Mouse (Mus musculus) urinary bladder, adult 18-20 months (tissue): Measurements from ENCODE around the gene Alpk3.
A peak's percentile ranks its signal among the peaks of the same experiment; 100 is the strongest.

Experiments used
- DNase-seq, 2 experiments: peaks; one replicate each; pipeline ENCODE4 v3.0.0; 2022; ENCODE audit warnings: low spot score in 2 of 2, mixed read lengths in 2 of 2

The Alpk3 gene

DNA sequence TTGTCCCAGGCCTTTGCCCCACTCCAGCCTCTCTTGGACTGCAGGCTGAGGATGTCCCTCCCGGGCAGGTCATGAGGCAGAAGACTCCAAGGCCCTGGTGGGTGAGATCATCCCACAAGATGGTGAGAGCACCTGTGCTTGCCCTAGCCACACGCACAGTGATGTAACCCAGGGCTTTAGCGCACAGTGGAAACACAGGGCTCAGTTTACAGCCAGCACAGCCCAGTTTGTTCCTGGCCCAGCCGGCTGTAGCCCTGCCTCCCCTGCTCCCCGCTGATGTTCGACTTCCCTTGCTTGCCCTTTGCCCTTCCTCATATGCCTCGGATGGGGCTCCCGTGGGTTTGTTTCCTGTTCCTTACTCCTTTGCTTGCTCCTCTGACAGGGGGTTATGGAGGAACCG is 17.1 kb downstream of the Alpk3 start:
- no peak for DNase-seq

DNA sequence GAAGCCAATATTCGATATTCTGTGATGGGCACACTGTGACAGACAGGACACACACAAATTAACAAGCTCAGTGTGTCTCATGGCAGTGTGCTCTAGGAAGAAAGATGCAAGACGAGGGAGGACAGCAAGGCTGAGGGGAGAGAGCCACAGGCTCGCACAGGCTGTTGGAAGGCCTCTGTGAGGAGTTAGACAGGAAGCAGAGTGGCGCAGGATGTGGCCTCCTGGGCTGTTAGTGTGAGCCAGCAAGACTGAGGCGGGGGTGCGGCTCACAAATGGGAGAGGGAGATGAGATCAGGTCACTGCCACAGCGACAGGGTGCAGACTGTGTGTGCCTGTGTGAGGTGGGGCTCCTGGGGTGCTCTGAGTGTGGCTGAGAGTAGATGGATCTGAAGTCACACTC is 17.9 kb downstream of the Alpk3 start:
- DNase-seq, result no peak

- no peak for DNase-seq
Measured at GRCm38 (mm10) chr7:81075732-81076131, 18.3 kb downstream of the Alpk3 start.

- DNase-seq, result no peak
Measured at GRCm38 (mm10) chr7:81077009-81077408, 19.6 kb downstream of the Alpk3 start.

DNA sequence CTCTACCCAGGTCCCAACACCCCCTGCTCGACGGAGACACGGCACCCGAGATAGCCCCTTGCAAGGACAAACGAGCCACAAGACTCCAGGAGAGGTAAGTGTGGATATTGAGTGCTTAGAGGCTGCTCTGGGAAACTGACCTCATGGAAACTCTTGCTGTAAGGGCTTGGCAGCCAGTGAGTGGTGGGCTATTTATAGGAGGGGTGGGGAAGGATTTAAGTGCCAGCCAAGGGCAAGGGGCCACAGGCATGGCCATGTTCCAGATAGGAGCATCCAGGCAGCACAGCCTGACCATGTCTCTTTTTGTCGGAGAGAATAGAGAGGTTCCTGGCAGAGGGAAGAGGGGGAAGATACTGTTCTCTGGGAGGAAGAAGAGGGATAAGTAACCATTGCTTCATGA is 21.3 kb downstream of the Alpk3 start:
- no peak for DNase-seq

DNA sequence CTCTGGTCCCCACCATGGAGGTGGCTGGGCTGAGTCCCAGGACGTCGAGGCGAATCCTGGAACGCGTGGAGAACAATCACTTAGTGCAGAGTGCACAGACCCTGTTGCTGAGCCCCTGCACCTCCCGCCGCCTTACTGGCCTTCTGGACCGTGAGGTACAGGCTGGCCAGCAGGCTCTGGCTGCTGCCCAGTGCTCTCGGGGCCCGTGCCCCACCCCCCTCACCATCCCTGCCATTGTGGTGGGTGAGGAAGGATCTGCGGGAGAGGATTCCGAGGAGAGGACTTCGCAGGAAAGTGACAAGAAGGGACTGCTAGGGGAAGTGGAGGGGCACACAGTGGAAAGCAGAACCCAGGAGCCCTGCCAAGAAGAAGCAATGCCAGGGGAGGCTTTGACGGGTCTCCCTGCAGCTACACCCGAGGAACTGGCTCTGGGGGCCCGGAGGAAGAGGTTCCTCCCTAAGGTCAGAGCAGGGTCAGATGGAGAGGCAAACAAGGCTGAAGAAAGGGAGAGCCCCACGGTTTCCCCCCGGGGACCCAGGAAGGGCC is 36.1 kb downstream of the Alpk3 start:
- DNase-seq, result no peak

DNA sequence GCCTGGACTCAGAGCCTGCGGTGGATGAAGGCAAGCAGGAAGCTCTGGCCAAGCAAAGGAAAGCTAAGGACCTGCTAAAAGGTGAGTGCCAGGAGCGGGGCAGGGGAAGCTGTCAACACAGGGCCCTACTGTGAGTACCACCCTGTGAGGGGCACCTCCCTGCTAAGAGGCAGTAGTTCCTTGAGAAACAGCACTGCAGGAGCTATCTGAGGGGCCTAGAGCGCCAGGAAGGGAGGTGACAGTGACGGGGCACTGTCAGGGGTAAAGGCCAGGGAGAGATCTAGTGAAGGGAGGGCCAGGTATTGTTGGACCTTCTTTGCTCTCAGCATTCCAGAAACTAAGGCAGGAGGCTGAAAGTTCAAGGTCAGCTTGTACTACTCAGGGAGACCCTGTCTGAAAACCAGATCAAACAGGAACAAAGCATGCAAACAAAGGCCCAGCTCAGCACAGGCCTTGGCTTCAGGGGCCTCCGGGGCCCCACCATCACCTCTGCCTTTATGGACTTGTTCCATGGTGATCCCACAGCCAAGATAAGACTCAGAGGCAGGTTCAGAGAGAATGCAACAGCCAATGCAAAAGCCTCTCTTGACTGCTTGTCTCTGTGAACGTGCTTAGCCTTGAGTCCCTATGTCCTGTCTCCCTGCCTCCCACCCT is 36.8 kb downstream of the Alpk3 start:
- DNase-seq, result no peak

DNA sequence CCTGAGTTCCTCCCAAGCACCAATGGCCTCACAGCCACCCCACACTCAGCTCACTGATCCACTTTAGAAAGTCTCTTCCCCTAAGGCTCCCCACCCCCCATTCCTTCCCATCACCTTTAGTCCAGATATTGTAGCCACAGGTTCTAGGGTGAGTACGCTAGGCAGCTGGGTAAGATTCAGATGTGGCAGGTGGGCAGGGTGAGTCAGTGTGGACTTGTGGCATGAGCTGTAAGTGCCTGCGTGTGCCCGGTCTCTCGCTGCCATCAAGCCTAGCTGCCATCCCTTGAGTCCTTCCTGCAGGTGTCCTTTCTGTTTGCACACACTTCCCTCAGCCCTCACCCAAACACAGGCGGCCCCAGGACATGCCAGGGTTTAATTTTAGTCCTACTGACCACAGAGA is 42.9 kb downstream of the Alpk3 start:
- DNase-seq, result no peak

DNA sequence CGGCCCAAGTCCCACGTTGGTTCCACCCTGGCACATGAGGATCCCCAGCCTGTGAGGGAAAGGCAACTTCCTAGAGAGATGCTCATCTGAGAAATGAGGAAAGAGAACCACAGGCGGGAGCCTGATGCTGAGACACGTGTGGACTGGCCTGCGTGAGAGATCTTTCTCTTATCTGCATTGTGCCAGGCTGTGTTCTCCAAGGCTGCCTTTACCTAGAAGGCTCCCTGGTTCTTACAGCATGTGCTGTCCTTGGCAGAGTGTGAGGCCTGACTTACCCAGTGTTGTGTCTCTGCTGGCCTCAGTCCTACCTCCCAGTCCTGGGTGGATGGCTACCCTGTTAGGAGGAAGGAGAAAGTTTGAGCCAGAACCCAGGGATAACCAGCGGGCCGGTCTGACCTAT is 45.5 kb downstream of the Alpk3 start:
- no peak for DNase-seq

DNA sequence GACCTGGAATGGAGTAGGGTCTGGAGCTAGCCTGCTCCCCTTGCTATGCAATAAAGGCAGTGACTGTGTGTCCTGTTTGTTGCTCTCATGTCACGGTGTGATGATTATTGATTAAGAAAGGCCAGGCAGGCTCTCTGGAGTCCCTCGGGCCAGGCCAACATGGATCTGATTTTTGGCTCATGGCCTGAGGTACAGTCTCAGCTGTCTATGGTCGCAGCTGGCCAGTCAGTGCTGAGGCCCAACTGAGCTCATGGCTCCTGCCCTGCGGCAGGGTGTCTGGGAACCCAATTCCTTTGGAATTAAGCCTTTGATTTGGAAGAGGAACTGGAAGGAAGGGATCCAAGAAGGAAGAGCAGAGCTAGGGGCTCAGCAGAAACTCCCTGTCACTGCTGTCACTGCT is 48.1 kb downstream of the Alpk3 start:
- no peak for DNase-seq

- no peak for DNase-seq
Measured at GRCm38 (mm10) chr7:81108226-81108625, 50.8 kb downstream of the Alpk3 start.

- peak in 1 of 2 experiments; percentile 62 for DNase-seq
Measured at GRCm38 (mm10) chr7:81109717-81110651, 52.6 kb downstream of the Alpk3 start.

GRCm38 (mm10) chr7:81110791-81111190 is 53.4 kb downstream of the Alpk3 start:
- DNase-seq, result no peak

GRCm38 (mm10) chr7:81111729-81112128 is 54.3 kb downstream of the Alpk3 start:
- no peak for DNase-seq

DNA sequence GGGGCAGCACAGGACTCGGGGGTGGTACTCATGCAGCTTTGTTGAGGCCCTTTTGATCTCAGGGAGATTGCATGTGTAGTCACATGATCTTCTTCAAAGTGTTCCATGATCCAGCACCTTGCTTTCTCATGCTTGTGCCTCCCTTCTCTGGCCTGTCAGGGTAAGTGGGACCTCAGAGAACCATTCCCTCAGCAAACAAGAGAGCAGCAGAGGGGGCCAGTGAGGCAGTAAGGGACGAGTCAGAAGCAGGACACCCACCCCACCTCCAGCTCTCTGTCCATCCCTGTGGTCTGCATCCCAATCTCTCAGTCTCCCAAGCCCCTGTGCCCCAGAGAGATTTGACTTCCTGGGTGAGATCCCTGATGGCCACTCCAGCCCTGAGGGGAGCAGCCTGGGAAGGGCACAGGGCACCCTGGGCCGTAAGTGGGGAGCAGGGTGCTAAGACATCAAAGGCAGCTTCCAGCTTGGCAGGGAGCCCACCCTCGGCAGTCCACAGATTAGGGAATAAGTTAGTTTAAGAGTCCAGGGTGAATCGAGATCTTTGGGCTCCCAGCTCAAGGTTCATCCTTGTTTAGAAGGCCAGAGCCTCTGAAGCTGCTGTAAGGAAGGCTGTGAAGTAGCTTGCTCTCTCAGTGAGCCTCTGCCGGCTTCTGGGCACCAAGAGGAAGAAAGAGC is 55.4 kb downstream of the Alpk3 start:
- no peak for DNase-seq

GRCm38 (mm10) chr7:81114555-81114954 is 57.2 kb downstream of the Alpk3 start, which contains the start of gene Slc28a1:
Gene Slc28a1 (plus strand): TSS chr7:81114799.
- DNase-seq, result no peak

DNA sequence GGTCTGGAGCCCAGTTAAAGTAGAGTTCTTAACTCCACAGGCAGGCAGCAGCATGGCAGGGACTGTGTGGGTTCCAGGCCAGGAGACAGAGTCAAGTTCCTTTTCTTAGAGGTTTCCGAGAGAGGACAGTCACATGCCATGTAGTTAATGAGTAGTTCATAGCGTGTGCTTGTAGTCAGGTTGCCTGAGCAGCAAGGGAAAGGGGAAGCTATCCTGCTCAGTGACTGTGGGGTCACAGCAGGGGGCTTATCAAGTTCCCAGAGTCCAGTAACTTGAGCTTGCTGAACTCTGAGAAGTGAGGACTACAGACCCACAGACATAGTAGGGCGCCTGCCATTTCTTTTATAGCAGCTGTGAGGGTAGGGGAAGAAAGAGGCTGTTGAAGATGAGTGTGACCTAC is 63.7 kb downstream of the Alpk3 start:
- DNase-seq, result no peak

GRCm38 (mm10) chr7:81122808-81123207 is 65.4 kb downstream of the Alpk3 start:
- no peak for DNase-seq

- DNase-seq, result no peak
Measured at GRCm38 (mm10) chr7:81123553-81123952, 66.2 kb downstream of the Alpk3 start.

GRCm38 (mm10) chr7:81124773-81125172 is 67.4 kb downstream of the Alpk3 start:
- peak in 1 of 2 experiments; percentile 48 for DNase-seq

- no peak for DNase-seq
Measured at GRCm38 (mm10) chr7:81125215-81126175, 68.1 kb downstream of the Alpk3 start.
